Mouse (Mus musculus) C2C12 (cell line): ENCODE data around the gene Gm43951. TPM values are rescaled to one million over a fixed set of nuclear protein-coding genes. Genes with fewer than 3 reads are reported as not detected.

Experiments used
- H3K27me3 ChIP-seq: one replicate; pipeline ENCODE4 v1.6.1; 2011; ENCODE audit not compliant: control insufficient read depth, insufficient read depth, insufficient read length
- H3K36me3 ChIP-seq: one replicate; pipeline ENCODE4 v1.6.1; 2011; ENCODE audit not compliant: control insufficient read depth, insufficient read depth
- H3K4me3 ChIP-seq: one replicate; pipeline ENCODE4 v1.5.1; 2011; ENCODE audit warnings: mild to moderate bottlenecking, control low read depth; ENCODE audit not compliant: poor library complexity, insufficient read depth, severe bottlenecking
- H3K79me2 ChIP-seq: one replicate; pipeline ENCODE4 v1.6.1; 2011; ENCODE audit not compliant: control insufficient read depth, insufficient read depth
- H3K79me3 ChIP-seq: one replicate; pipeline ENCODE4 v1.6.1; 2011; ENCODE audit warnings: low read depth, control low read depth
- H3ac ChIP-seq: one replicate; pipeline ENCODE3; 2011; ENCODE audit warnings: low read depth; ENCODE audit not compliant: control insufficient read depth, insufficient read length
- CEBPB ChIP-seq: IDR thresholded peaks from one replicate; pipeline ENCODE4 v1.6.1; 2011; ENCODE audit warnings: low read depth, mild to moderate bottlenecking, control low read depth, moderate library complexity
- CTCF ChIP-seq: IDR thresholded peaks from one replicate; pipeline ENCODE4 v1.5.1; 2011; ENCODE audit not compliant: control insufficient read depth, insufficient read depth, insufficient read length
- FOSL1 ChIP-seq: IDR thresholded peaks from one replicate; pipeline ENCODE4 v1.8.0; 2011; ENCODE audit warnings: mild to moderate bottlenecking, low read length; ENCODE audit not compliant: poor library complexity, insufficient read depth, severe bottlenecking
- MAX ChIP-seq: IDR thresholded peaks from one replicate; pipeline ENCODE4 v1.6.1; 2011; ENCODE audit warnings: mild to moderate bottlenecking, control low read depth
- MYOD1 ChIP-seq: IDR thresholded peaks from one replicate; pipeline ENCODE4 v1.6.1; 2011; ENCODE audit warnings: low read depth; ENCODE audit not compliant: control insufficient read depth, insufficient read length
- MYOG ChIP-seq: IDR thresholded peaks from one replicate; pipeline ENCODE4 v1.6.1; 2011; ENCODE audit not compliant: control insufficient read depth, insufficient read length; ENCODE audit errors: extremely low read depth
- USF1 ChIP-seq: IDR thresholded peaks from one replicate; pipeline ENCODE4 v1.6.1; 2011; ENCODE audit warnings: low read depth, mild to moderate bottlenecking, control low read depth, moderate library complexity
- polyA plus RNA-seq: library from polyadenylated mRNA; unstranded; fragments of >200 nt; fragmentation: generic; extraction: Trizol; gene quantifications from one replicate; pipeline ENCODE4 v1.2.1, GENCODE M21; 2012; ENCODE audit warnings: missing spikeins

The Gm43951 gene
- polyA plus RNA-seq, 1 experiment: 0.25 TPM

DNA sequence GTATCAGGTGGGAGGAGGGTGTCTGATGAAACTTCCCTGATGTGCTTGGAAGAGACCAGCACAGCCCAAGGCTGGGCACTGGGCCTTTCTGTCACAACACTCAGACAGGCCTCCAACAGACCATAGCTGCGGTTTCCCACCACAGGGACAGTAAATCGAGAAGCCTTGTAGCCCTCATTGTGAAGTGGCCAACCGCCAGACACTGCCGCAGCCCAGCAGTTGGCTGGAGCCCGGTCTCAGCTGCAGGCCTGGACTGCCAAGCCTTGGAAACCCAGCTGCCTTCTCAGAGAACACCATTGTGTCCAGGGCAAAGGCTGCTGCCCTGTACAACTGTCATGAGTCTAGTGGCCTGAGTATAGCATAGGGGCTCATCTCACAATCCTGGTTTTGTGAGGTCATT lies 27.4 kb upstream of the Gm43951 start:
- no peak for TF ChIP-seq FOSL1
- TF ChIP-seq USF1: no peak
- TF ChIP-seq MYOG: no peak
- no peak for TF ChIP-seq MYOD1
- TF ChIP-seq MAX: no peak
- TF ChIP-seq CTCF: no peak
- Histone ChIP-seq H3K79me2 (no peaks in the 10 kb centered on the region), H3ac (no peak overlapping the region), H3K27me3 (no peaks in the 10 kb centered on the region), H3K79me3 (no peaks in the 10 kb centered on the region), H3K4me3 (no peak overlapping the region), H3K36me3 (no peaks in the 10 kb centered on the region)

GRCm38 (mm10) chr11:72232991-72233390 lies 26.4 kb upstream of the Gm43951 start:
- Histone ChIP-seq H3ac (no peak overlapping the region), H3K79me3 (no peaks in the 10 kb centered on the region), H3K36me3 (no peaks in the 10 kb centered on the region), H3K27me3 (no peaks in the 10 kb centered on the region), H3K79me2 (no peaks in the 10 kb centered on the region), H3K4me3 (no peak overlapping the region)
- TF ChIP-seq CTCF (no peak), MAX (no peak), FOSL1 (no peak), MYOD1 (no peak), CEBPB (no peak), MYOG (no peak)

DNA sequence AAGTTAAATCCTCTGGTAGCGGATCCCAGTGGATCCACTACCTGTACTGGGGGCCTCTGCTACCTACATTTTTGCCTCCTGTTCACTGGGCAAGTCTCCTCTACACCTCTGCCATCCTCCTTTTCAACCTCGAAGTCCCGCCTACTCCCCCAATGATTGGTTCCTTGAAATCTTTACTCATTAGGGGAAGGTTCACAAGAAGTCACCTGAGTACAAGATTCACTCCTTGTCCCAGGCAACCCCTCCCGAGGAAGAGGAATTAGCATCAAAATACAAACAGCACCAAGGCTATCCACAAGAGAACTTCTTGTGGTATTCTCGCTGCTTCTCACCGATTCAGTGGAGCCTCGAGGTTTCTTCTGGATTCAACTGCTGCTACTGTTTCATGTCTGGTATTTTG lies 25.4 kb upstream of the Gm43951 start:
- Histone ChIP-seq H3K79me3 (no peaks in the 10 kb centered on the region), H3K4me3 (no peak overlapping the region), H3K36me3 (no peaks in the 10 kb centered on the region), H3K79me2 (no peaks in the 10 kb centered on the region), H3ac (no peak overlapping the region), H3K27me3 (no peaks in the 10 kb centered on the region)
- TF ChIP-seq USF1: no peak
- TF ChIP-seq MAX: no peak
- no peak for TF ChIP-seq MYOD1
- no peak for TF ChIP-seq CTCF
- TF ChIP-seq CEBPB: no peak
- no peak for TF ChIP-seq MYOG
- TF ChIP-seq FOSL1: no peak

- H3K79me3 ChIP-seq: no peaks in the 10 kb centered on the region
- H3K27me3 ChIP-seq: no peaks in the 10 kb centered on the region
- TF ChIP-seq CEBPB (no peak), FOSL1 (no peak), CTCF (no peak), MYOG (no peak), MAX (no peak), USF1 (no peak), MYOD1 (no peak)
- no peaks in the 10 kb centered on the region for H3K36me3 ChIP-seq
- no peaks in the 10 kb centered on the region for H3K79me2 ChIP-seq
- no peak overlapping the region for H3ac ChIP-seq
- H3K4me3 ChIP-seq: no peak overlapping the region
Measured at GRCm38 (mm10) chr11:72228513-72228912, 21.9 kb upstream of the Gm43951 start.

DNA sequence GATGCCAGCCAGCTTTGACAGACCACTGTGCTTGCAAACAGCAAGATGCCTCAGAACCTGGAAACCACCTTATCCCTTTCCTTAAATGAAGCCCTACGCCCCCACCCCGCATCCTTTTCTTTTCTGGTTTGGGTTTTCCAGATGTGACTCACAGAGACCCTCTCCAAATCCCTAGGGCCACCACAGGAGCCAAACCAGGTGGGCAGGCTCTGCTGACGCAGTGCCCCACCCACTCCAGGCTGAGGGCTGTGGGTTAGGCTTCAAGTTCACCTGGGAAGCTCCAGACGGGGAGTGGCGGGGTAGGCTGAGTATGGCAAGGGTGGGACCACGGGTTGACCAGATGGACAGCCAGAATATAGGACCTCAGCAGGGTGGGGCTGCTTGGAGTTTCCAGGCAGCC lies 20.3 kb upstream of the Gm43951 start:
- Histone ChIP-seq H3K4me3 (no peak overlapping the region), H3K27me3 (no peaks in the 10 kb centered on the region), H3K79me2 (no peaks in the 10 kb centered on the region), H3ac (no peak overlapping the region), H3K79me3 (no peaks in the 10 kb centered on the region), H3K36me3 (no peaks in the 10 kb centered on the region)
- TF ChIP-seq MYOG (no peak), FOSL1 (no peak), CEBPB (no peak), CTCF (no peak), MYOD1 (no peak), USF1 (no peak)
